Mouse (Mus musculus) retina, postnatal 1 day (tissue): ENCODE data around the gene Ccl11.

ENCODE experiments used
- DNase-seq: peaks from one replicate; pipeline ENCODE4 v3.0.0-alpha.2; 2012

Gene Ccl11

DNA sequence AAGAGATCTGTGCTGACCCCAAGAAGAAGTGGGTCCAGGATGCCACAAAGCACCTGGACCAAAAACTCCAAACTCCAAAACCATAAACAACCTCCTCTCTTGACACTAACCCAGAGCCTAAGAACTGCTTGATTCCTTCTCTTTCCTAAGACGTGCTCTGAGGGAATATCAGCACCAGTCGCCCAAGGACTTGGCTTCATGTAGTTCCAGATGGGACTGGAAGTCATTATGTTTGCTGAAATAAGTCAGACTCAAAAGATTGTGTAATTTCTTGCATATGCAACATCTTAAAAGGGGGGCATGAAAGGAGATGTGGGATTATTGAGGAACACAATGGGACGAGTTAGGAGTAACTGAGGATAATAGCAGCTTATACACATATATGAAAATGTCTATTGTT is 4.6 kb downstream of the Ccl11 start:
- no peak for DNase-seq

DNA sequence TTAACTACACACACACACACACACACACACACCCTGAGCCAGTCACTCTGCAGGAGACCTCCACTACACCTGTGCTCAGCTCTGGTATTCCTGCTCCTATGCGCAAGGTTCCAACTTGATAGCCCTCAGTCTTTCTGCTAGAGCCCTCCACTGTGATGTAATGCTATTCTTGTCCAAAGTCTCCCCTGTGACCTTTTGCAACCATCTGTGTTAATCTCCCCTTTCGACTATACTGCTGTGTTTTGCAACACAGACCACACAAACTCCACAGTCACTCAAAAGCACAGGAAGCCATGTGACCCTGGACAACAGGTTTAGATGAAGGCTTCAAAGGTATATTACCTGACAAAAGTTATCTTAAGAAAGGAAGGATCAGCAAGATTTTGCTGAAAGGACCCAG is 5.8 kb downstream of the Ccl11 start:
- DNase-seq: no peak

DNA sequence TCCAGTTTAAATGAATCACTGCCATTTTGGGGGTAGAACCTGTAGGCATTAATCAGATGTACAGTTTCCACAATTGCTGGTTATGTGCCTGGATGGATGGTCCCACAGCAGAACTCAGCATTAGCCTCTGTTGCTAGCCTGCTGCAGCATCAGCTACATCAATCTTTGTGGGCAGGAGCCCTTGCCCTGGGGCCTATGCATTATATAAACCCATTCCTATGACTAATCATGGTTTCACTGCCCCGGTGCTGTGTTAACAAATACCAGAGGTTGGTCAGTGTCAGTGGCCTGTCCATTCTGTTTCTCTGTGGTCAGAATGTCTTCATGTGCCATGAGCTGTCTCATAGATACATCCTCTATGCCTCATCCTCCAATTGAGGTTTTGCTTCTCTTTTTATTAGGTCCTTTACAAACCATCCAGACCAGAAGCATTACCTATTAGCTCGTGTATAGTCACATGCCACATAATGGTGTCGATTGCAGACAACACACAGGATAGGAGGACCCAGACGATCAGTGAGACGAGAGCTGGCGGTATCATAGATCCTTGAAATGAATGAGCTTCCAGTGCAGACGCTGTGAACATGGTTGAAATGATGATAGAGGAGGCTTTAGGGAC is 9.4 kb downstream of the Ccl11 start:
- DNase-seq: no peak

DNA sequence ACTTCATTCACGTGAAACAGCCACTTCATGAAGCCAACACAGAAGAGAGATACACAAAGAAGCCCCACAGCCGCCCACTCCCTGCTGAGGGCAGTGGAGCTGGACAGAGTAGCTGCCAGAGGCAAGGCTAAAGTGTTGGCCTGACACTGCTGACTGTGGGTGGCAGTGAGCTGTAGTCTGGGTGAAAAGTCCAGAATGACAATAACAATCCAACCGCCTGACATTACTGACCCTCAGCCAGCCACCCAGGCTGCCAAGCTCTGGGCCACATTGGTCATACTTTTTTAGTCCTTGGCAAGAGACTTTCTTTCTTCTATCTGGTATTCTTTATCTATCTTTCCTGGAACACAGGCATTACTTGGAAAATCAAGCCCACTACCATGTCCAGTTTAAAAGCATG is 13.5 kb downstream of the Ccl11 start:
- no peak for DNase-seq

DNA sequence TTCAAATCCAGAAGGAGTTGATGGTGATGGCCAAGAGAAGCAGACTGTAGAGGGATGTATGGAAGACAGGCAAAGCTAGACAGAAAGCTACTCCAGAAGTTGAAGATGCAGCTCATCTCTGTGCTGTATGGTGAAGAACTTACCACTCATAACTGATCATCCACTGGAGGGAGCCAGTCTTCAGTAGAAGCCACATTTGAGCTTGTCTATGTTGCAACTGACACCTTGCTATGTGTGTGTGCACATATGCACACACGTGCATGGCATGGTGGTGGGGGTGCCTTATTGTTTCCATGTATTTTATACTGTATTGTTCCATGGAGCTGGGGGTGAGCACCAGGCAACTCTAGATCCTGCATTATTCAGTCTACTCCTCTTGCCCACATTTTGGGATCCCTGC is 14.8 kb downstream of the Ccl11 start:
- DNase-seq: no peak

DNA sequence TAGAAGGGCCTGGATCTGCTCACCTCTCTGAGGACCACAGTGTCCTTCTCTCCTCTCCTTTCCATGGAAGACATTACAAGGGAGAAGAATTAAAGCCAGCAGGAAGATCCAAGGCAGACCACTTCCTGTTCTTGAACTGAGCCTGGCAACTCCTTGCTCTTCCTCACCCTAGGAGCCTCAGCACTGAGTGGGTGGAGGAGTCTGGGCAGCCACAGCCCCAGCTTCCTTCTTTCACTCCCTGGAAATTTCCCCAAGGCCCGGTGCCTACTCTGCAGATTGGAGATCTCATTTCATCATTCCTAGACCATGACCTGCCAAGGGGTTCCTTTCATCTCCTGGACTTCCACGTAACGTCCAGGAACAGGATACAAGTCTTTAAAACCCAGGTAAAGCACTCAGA is 15.4 kb downstream of the Ccl11 start:
- no peak for DNase-seq

DNA sequence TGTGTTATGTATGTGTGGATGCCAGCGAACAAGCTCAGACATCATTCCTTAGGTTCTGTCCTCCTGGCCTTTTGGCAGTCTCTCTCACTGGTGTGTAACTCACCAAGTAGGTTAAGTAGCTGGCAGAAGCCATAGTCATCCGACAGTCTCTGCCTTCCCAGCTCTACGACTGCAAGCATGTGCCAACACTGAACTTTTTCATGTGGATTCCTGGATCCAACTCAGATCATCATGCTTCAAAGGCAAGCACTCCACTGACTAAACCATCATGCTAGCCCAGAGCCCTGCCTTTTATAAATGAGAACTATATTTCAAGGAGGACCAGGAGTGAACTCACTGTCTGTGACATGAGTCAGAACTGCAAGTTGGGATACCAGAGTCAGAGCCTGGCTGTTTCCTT is 16.1 kb downstream of the Ccl11 start:
- no peak for DNase-seq

DNA sequence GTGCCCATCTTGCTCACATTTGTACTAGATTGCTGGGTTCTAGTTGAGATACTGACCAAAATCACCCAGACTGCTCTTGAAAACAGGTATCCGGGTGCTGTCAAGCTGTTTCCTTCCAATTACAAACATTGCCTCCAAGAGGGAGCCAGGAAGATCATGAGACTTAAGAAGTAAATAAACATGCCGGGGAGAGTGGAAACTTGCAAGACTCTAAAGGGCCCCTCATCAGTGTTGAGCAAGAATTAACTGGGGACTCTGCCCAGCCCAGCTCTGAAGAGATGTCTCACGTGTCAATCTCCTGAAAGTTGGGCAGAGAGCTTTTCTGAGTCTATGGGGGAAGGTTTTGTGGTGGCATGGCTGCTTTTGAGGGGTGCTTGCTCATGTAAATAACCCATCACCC is 19.4 kb downstream of the Ccl11 start:
- no peak for DNase-seq

DNA sequence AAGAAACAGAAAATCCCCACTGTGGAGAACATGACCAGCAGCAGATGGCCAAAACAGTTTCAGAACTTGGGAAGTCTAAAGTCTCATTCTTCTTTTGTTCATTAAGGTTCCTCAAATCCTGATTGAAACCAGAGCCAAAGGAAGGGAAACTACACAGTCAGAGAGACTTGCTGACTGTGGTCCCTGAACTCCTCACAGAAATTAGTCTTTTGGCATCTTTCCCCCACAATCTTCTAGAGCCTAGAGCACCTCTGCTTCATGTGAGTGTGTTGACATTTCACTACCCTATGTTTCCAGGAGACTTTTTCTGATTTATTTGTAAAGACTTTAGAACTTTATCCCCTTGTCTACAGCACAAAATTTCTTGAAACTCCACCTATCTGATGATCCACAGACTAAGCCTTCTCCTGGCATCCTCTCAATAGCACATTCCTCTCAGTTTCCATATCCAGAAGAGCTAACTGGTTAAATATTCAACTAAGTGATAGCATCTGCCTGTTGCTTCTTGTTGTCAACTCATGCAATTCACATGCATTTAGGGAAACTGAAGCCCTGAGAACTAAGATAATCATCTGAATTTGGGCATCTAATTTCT is 20.6 kb downstream of the Ccl11 start:
- no peak for DNase-seq

DNA sequence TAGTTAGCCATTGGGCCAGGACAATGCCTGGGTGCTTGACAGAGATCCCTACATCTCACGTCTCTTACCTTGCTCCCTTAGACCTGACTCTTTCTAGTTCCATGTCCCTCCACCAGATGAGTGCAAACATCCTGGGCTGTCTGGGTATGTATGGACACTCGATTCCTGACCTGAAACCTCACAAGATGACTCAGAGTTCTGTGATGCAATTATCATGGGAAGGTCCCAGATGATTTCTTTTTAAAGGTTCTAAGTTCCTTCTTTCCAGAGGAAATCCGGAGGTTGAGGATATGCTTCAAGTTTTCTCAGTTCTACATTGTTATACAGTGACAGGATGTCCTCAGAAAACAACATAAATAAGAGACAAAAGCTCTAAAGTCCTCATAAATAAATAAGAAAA is 23.2 kb downstream of the Ccl11 start:
- no peak for DNase-seq

DNA sequence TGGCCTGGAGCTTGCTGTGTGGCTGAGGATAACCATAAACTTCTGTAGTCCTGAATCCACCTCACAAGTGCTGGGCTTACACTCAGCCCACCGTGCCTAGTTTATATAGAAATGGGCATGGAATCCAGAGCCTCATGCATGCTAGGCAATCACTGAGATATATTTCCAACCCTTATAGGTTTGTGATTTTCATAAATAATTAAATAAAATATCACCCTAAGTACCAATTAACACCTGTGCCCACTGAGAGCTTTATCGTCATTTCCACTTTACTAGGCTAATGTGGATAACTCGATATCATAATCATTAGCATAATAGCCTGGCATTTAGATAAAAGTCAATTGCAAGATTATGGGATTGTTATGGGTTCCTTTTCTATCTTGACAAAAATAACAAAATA is 26.7 kb downstream of the Ccl11 start:
- DNase-seq: no peak

DNA sequence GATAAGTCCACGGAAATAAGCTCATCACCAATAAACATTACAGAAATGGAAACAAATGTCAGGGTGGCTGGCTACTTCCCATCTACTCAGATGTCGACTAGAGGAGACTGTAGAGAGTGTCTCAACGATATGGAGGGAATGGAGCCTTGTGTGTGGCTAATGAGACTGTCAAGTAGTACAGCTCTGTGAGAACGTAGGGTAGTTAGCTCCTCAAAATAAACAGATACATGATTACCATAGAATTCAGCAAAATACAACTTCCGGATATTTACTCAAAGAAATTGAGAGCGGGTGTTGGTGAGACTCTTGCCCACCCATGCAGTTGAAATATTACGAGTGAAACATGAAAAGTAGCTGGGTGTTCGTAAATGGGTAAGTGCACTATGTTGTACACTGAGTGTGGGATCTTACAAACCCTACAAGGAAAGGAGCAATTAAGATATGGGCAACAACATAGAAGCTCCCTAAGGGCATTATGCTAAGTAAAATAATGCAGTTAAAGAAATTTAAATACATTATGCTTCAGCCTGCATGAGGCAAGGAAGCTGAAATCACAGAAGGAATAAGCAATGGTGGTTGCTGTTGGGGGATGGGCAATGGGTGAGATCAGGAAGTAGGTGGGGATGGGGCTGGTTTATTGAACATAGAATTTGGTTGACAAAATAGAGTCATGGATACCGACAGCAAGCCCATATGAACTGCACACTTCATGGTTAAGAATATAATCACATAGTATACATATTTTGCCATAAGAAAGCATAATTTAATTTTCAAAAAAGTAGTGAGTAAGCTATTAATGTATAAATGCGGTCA is 42.1 kb downstream of the Ccl11 start:
- no peak for DNase-seq

DNA sequence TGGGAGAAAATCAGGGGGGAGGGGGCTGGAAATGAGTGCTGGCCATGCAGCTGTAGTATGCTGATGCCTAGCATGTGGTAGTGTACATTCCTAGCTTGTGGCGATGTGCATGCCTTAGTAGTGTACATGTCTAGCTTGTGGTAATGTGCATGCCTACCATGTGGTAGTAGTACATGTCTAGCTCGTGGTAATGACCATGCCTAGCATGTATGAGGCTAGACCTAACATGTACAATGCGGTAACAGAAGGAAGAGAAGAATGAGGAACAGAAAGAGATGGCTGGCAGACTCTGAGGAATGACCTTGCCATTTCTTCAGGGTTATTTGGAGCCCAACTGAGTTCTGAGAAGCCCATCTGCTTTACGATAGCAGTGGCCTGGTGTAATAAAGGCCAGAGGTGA is 43.5 kb downstream of the Ccl11 start:
- DNase-seq: no peak

DNA sequence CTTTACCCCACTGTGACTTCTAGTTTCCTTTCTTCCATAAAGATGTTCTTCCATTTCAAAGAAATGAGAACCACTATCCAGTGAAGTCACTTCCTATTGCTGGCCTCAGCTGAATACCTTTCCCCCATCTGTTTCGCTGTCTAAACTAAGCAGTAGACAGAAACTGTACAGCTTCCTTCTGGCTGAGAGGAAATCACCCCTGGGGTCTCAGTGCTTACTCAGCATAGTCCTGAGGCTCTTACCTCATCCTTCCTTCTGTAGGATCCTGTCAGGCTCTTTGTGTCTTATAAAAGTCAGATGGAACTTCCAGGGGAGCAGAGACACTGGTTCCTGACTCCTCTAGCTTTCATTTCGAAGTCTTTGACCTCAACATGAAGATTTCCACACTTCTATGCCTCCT is 43.9 kb downstream of the Ccl11 start, which contains the start of gene Ccl12:
Gene Ccl12, plus strand, starts transcription at position 317 of the 400 bp plus-strand sequence.
- no peak for DNase-seq

DNA sequence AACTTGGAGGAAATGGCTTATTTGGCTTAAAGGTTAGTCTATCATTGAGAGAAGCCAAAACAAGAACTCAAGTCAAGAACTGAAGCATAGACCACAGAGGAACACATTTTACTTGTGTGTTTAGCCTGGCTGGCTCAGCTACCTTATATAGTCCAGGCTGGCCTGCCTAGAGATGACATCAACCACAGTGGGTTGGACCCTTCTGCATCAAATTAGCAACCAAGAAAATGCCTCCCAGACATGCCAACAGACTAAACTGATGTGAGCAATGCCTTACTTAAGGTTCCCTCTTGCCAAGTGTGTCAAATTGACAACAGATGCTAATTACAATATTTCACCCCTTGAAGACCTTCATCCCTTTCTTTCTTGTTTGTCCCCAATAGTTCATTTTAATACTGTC is 52.0 kb downstream of the Ccl11 start:
- no peak for DNase-seq

DNA sequence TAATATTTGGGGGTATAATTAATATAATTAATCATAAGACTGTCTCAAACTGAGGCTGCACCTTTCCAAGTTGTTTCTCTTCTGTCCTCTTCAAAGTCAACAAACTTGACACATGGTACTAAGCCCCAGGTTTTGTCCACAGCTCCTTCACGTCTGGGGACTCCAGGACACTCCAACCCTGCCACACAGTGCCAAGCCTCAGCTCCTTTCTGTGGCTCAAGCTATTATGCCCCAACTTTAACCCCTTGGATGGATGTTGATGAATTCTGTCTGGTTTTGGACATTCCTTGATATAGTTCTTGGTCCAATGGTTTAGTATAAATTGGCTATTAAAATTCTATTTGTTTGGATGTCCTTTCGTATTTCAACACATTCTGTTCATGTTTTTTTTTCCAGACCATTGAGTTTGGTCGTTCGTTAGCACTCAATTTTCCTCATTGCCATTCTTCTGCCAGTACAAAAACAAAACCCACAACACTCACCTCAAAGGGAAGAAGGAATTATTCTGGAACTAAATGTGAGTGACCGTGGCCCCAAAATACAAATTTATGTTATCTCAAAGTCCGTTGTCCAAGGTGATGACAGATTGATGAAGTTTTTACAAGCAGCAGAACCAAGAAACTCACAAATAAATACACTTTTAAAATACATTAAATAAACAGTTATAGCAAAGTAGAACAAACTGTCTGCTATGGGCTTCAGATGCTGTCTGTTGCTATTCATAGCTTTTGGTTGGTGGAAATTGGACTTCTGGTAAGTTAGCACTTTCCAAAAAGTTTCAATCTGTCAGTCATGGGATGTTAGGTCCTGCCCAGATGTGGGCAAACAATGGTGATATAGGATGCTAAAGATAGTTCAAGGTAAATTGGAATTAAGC is 53.0 kb downstream of the Ccl11 start:
- DNase-seq: no peak
